Mouse (Mus musculus) kidney, embryonic 14.5 days (tissue): Measurements from ENCODE around the gene Klhl12. TPM values are rescaled to one million over a fixed set of nuclear protein-coding genes. Genes with fewer than 3 reads are reported as not detected.
"Not testable (repeated sequence)": the region's sequence is repeated elsewhere in the genome, so short reads cannot be mapped to it uniquely, and the experiment has no call there.

Source experiments
- ATAC-seq: fragments of 200-750 bp; cut with Nextera tagmentation; 2 replicates; pipeline ENCODE4 v1.8.0; 2017; ENCODE audit warnings: moderate number of reproducible peaks, mild to moderate bottlenecking, moderate TSS enrichment, moderate library complexity; ENCODE audit not compliant: low FRiP score, low TSS enrichment
- H3K27ac ChIP-seq: fragments of 300-500 bp; sonication (generic); 2 replicates; pipeline ENCODE4 v1.5.1; 2014; ENCODE audit warnings: low read depth, mild to moderate bottlenecking, low read length, moderate library complexity, mixed read lengths
- H3K27me3 ChIP-seq: fragments of 300-500 bp; sonication (generic); 2 replicates; pipeline ENCODE4 v1.6.1; 2014; ENCODE audit warnings: mild to moderate bottlenecking, low read length; ENCODE audit not compliant: control insufficient read depth, insufficient read depth
- H3K36me3 ChIP-seq: fragments of 300-500 bp; sonication (generic); 2 replicates; pipeline ENCODE4 v1.6.1; 2014; ENCODE audit warnings: low read length, mixed read lengths; ENCODE audit not compliant: control insufficient read depth, insufficient read depth
- H3K4me1 ChIP-seq: fragments of 300-500 bp; sonication (generic); 2 replicates; pipeline ENCODE4 v1.6.1; 2014; ENCODE audit warnings: low read length, mixed read lengths; ENCODE audit not compliant: control insufficient read depth, insufficient read depth
- H3K4me2 ChIP-seq: fragments of 300-500 bp; sonication (generic); replicated peaks from 2 replicates; pipeline ENCODE4 v1.6.1; 2014; ENCODE audit warnings: low read depth, mild to moderate bottlenecking, low read length
- H3K4me3 ChIP-seq: fragments of 300-500 bp; sonication (generic); 2 replicates; pipeline ENCODE4 v1.5.1; 2014; ENCODE audit warnings: mild to moderate bottlenecking, low read length
- H3K9ac ChIP-seq: fragments of 300-500 bp; sonication (generic); 2 replicates; pipeline ENCODE4 v1.6.1; 2014; ENCODE audit warnings: low read depth, mild to moderate bottlenecking, low read length, moderate library complexity
- H3K9me3 ChIP-seq: fragments of 300-500 bp; sonication (generic); 2 replicates; pipeline ENCODE4 v1.6.1; 2016; ENCODE audit warnings: low read length; ENCODE audit not compliant: control insufficient read depth
- WGBS: fragments of 180-500 bp; shearing (Covaris S2); extraction: QIAGEN DNeasy Blood & Tissue Kit; methylation state at CpG from one replicate; pipeline ENCODE4 v1.1.7; 2014; 5-methylcytosine and 5-hydroxymethylcytosine counted together
- polyA plus RNA-seq: library from polyadenylated mRNA; unstranded; fragments of >200 nt; fragmentation: Nextera tagmentation; extraction: Ambion mirVana; gene quantifications from 2 replicates; pipeline ENCODE4 v1.2.1, GENCODE M21; 2014

Klhl12 gene
- polyA plus RNA-seq, 1 experiment from 2014 or later = 27.8 TPM

DNA sequence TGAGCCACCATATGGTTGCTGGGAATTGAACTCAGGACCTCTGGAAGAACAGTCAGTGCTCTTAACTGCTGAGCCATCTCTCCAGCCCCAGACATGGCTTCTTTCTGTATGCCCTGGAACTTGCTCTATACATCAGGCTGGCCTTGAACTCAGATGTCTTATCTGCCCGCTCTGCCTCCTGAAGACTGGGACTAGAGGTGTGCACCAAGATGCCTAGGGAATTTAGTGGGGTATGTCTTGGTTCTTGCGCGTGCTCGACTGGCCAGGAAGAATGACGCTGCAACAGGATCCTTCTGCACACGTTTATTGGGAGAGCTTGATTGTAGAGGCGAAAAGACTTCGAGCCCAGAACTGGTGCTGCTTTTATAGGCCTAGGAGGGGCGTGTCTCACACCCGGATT is 13.6 kb upstream of the Klhl12 start:
- 89% methylated on average over 6 of the region's 10 CpGs for WGBS
- H3K36me3 ChIP-seq, H3K4me3 ChIP-seq, H3K4me1 ChIP-seq, H3K9me3 ChIP-seq, H3K27me3 ChIP-seq, H3K27ac ChIP-seq, H3K4me2 ChIP-seq, H3K9ac ChIP-seq, ATAC-seq: not testable (repeated sequence)

GRCm38 (mm10) chr1:134442394-134442793 is 12.9 kb upstream of the Klhl12 start:
- Histone ChIP-seq H3K4me1 (no peaks in the 10 kb centered on the region), H3K4me2 (no peak overlapping the region), H3K27me3 (no peaks in the 10 kb centered on the region), H3K27ac (no peak overlapping the region), H3K9me3 (no peaks in the 10 kb centered on the region), H3K36me3 (no peaks in the 10 kb centered on the region), H3K9ac (no peak overlapping the region), H3K4me3 (no peak overlapping the region)
- ATAC-seq = no peak
- 94% methylated on average over 3 of the region's 3 CpGs for WGBS

GRCm38 (mm10) chr1:134443288-134443687 is 12.0 kb upstream of the Klhl12 start:
- H3K27me3 ChIP-seq, H3K36me3 ChIP-seq, H3K4me1 ChIP-seq, H3K4me2 ChIP-seq, H3K9me3 ChIP-seq, ATAC-seq, H3K9ac ChIP-seq, H3K4me3 ChIP-seq, H3K27ac ChIP-seq: not testable (repeated sequence)
- 83% methylated on average over 1 of the region's 1 CpGs for WGBS

- Histone ChIP-seq H3K27me3 (no peaks in the 10 kb centered on the region), H3K36me3 (no peaks in the 10 kb centered on the region), H3K9me3 (no peaks in the 10 kb centered on the region), H3K4me2 (no peak overlapping the region), H3K27ac (no peak overlapping the region), H3K4me3 (no peak overlapping the region), H3K4me1 (no peaks in the 10 kb centered on the region), H3K9ac (no peak overlapping the region)
- WGBS = 89% methylated on average over 2 of the region's 2 CpGs
- no peak for ATAC-seq
Observed at GRCm38 (mm10) chr1:134445418-134445817, 9.9 kb upstream of the Klhl12 start.

DNA sequence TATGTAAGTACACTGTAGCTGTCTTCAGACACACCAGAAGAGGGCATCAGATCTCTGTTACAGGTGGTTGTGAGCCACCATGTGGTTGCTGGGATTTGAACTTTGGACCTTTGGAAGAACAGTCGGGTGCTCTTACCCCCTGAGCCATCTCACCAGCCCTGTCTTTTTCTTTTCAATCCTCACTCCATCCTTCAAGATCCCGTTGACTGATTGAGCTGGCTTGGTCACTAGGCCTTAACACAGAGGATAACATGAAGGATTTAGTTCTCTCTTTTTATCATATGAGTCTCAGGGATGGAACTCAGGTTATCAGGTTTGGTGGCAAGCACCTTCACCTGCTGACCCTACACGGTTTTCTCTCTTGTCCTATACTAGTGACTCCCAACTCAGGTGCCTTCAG is 6.8 kb upstream of the Klhl12 start:
- ATAC-seq, H3K4me3 ChIP-seq, H3K4me1 ChIP-seq, H3K27me3 ChIP-seq, H3K9me3 ChIP-seq, H3K27ac ChIP-seq, H3K4me2 ChIP-seq, H3K9ac ChIP-seq, H3K36me3 ChIP-seq: not testable (repeated sequence)
- WGBS = 76% methylated on average over 3 of the region's 3 CpGs

DNA sequence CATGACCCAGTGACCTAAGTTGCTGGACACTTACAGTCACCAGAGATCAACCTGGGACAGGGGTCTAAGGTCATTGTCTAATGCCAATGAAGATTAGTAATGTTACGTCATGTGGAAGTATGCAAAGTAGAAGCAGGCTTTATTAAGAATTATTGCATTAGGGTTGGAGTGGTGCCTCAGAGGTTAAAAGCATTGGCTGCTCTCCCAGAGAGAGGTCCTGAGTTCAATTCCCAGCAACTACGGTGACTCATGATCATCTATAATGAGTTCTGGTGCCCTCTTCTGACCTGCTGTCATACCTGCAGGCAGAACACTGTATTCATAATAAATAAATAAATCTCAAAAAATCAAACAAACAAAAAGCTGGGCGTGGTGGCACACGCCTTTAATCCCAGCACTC is 5.1 kb upstream of the Klhl12 start:
- 0 out of 2 replicates have a peak, but pooled peaks cover 3% of the 10 kb centered on the region for H3K4me1 ChIP-seq
- ATAC-seq = no peak
- H3K27ac ChIP-seq = no peak overlapping the region
- H3K9ac ChIP-seq = no peak overlapping the region
- H3K27me3 ChIP-seq = no peaks in the 10 kb centered on the region
- H3K9me3 ChIP-seq = no peaks in the 10 kb centered on the region
- H3K36me3 ChIP-seq = no peaks in the 10 kb centered on the region
- 77% methylated on average over 4 of the region's 4 CpGs for WGBS
- no peak overlapping the region for H3K4me2 ChIP-seq
- no peak overlapping the region for H3K4me3 ChIP-seq

- H3K9ac ChIP-seq = no peak overlapping the region
- H3K4me1 ChIP-seq = peaks cover 4% of the 10 kb centered on the region; the same call in 1 of the 2 replicates
- no peak overlapping the region for H3K4me2 ChIP-seq
- no peaks in the 10 kb centered on the region for H3K9me3 ChIP-seq
- H3K27ac ChIP-seq = no peak overlapping the region
- ATAC-seq = no peak
- no peak overlapping the region for H3K4me3 ChIP-seq
- WGBS = 52% methylated on average over 3 of the region's 3 CpGs
- no peaks in the 10 kb centered on the region for H3K27me3 ChIP-seq
- H3K36me3 ChIP-seq = no peaks in the 10 kb centered on the region
Observed at GRCm38 (mm10) chr1:134450986-134451385, 4.3 kb upstream of the Klhl12 start.

- H3K9ac ChIP-seq = peak overlapping the region; percentile 92
- H3K9me3 ChIP-seq = no peaks in the 10 kb centered on the region
- no peak overlapping the region for H3K27ac ChIP-seq
- H3K36me3 ChIP-seq = peaks cover 16% of the 10 kb centered on the region
- H3K4me1 ChIP-seq = peaks cover 8% of the 10 kb centered on the region; the same call in 1 of the 2 replicates
- H3K4me3 ChIP-seq = peak overlapping the region; percentile 98
- ATAC-seq = no peak
- no peaks in the 10 kb centered on the region for H3K27me3 ChIP-seq
- H3K4me2 ChIP-seq = peak overlapping the region; percentile 86
- 21% methylated on average over 5 of the region's 5 CpGs for WGBS
Observed at GRCm38 (mm10) chr1:134456060-134456459, 729 bp downstream of the Klhl12 start.

GRCm38 (mm10) chr1:134458139-134458727 is 2.9 kb downstream of the Klhl12 start:
- peaks cover 29% of the 10 kb centered on the region for H3K36me3 ChIP-seq
- no peak for ATAC-seq
- H3K9ac ChIP-seq = no peak overlapping the region
- WGBS = 88% methylated on average over 7 of the region's 7 CpGs
- no peaks in the 10 kb centered on the region for H3K27me3 ChIP-seq
- no peak overlapping the region for H3K4me3 ChIP-seq
- no peak overlapping the region for H3K4me2 ChIP-seq
- H3K9me3 ChIP-seq = no peaks in the 10 kb centered on the region
- peaks cover 8% of the 10 kb centered on the region; the same call in 1 of the 2 replicates for H3K4me1 ChIP-seq
- H3K27ac ChIP-seq = no peak overlapping the region
